Mouse (Mus musculus) hindbrain, embryonic 11.5 days (tissue): Measurements from ENCODE around the gene Igf1r. TPM values are rescaled to one million over a fixed set of nuclear protein-coding genes. Genes with fewer than 3 reads are reported as not detected.

Source experiments
- ATAC-seq: fragments of 200-750 bp; cut with Nextera tagmentation; 2 replicates; pipeline ENCODE4 v1.8.0; 2017; ENCODE audit warnings: mild to moderate bottlenecking, moderate TSS enrichment, moderate library complexity; ENCODE audit not compliant: low FRiP score
- DNase-seq: peaks from one replicate; pipeline ENCODE4 v3.0.0-alpha.2; 2015; ENCODE audit warnings: low spot score
- H3K27ac ChIP-seq: fragments of 300-500 bp; sonication (generic); 2 replicates; pipeline ENCODE4 v1.5.1; 2014; ENCODE audit warnings: mild to moderate bottlenecking, low read depth, low read length
- H3K27me3 ChIP-seq: fragments of 300-500 bp; sonication (generic); 2 replicates; pipeline ENCODE4 v1.6.1; 2014; ENCODE audit warnings: mild to moderate bottlenecking, low read length, moderate library complexity, mixed read lengths; ENCODE audit not compliant: control insufficient read depth, insufficient read depth
- H3K36me3 ChIP-seq: fragments of 300-500 bp; sonication (generic); 2 replicates; pipeline ENCODE4 v1.6.1; 2014; ENCODE audit warnings: mild to moderate bottlenecking, low read length, moderate library complexity, mixed read lengths; ENCODE audit not compliant: control insufficient read depth, insufficient read depth
- H3K4me1 ChIP-seq: fragments of 300-500 bp; sonication (generic); replicated peaks from 2 replicates; pipeline ENCODE4 v1.6.1; 2014; ENCODE audit warnings: low read length, mixed read lengths; ENCODE audit not compliant: control insufficient read depth, insufficient read depth
- H3K4me2 ChIP-seq: fragments of 300-500 bp; sonication (generic); replicated peaks from 2 replicates; pipeline ENCODE4 v1.6.1; 2014; ENCODE audit warnings: mild to moderate bottlenecking, low read depth, low read length
- H3K4me3 ChIP-seq: fragments of 300-500 bp; sonication (generic); 2 replicates; pipeline ENCODE4 v1.5.1; 2014; ENCODE audit warnings: low read depth, low read length
- H3K9ac ChIP-seq: fragments of 300-500 bp; sonication (generic); 2 replicates; pipeline ENCODE4 v1.6.1; 2014; ENCODE audit warnings: low read depth, low read length
- H3K9me3 ChIP-seq: fragments of 300-500 bp; sonication (generic); 2 replicates; pipeline ENCODE4 v1.6.1; 2016; ENCODE audit warnings: low read length; ENCODE audit not compliant: control insufficient read depth
- WGBS: fragments of 180-500 bp; shearing (Covaris S2); extraction: QIAGEN DNeasy Blood & Tissue Kit; methylation state at CpG from one replicate; pipeline ENCODE4 v1.1.7; 2014; 5-methylcytosine and 5-hydroxymethylcytosine counted together
- polyA plus RNA-seq: library from polyadenylated mRNA; unstranded; fragments of >200 nt; fragmentation: Nextera tagmentation; extraction: Ambion mirVana; gene quantifications from 2 replicates; pipeline ENCODE4 v1.2.1, GENCODE M21; 2014

The Igf1r gene
- polyA plus RNA-seq, 1 experiment from 2014 or later: 35.7 TPM

- no peak overlapping the region for H3K4me3 ChIP-seq
- DNase-seq: no peak
- no peak overlapping the region for H3K27ac ChIP-seq
- H3K27me3 ChIP-seq: no peaks in the 10 kb centered on the region
- ATAC-seq: no peak
- no peak overlapping the region for H3K9ac ChIP-seq
- WGBS: 94% methylated on average over 11 of the region's 11 CpGs
- H3K4me1 ChIP-seq: no peaks in the 10 kb centered on the region; the same call in 1 of the 2 replicates
- H3K9me3 ChIP-seq: no peaks in the 10 kb centered on the region
- no peak overlapping the region for H3K4me2 ChIP-seq
- no peaks in the 10 kb centered on the region for H3K36me3 ChIP-seq
Measured at GRCm38 (mm10) chr7:68074748-68075147, 122.1 kb downstream of the Igf1r start.

- no peak overlapping the region for H3K4me2 ChIP-seq
- WGBS: 90% methylated on average over 3 of the region's 3 CpGs
- ATAC-seq: no peak
Measured at GRCm38 (mm10) chr7:68075401-68075800, 122.8 kb downstream of the Igf1r start.

GRCm38 (mm10) chr7:68080122-68080845 is 127.7 kb downstream of the Igf1r start:
- Histone ChIP-seq H3K9me3 (no peaks in the 10 kb centered on the region), H3K27ac (no peak overlapping the region), H3K4me3 (no peak overlapping the region), H3K36me3 (no peaks in the 10 kb centered on the region), H3K9ac (no peak overlapping the region), H3K4me2 (no peak overlapping the region), H3K27me3 (no peaks in the 10 kb centered on the region), H3K4me1 (0 out of 2 replicates have a peak, but pooled peaks cover 4% of the 10 kb centered on the region)
- WGBS: 51% methylated on average over 11 of the region's 11 CpGs
- ATAC-seq: no peak
- DNase-seq: no peak

More at GRCm38 (mm10) chr7:68075401-68075800, 122.8 kb downstream of the Igf1r start:
- Histone ChIP-seq H3K36me3 (no peaks in the 10 kb centered on the region), H3K27ac (no peak overlapping the region), H3K9ac (no peak overlapping the region), H3K4me3 (no peak overlapping the region), H3K9me3 (no peaks in the 10 kb centered on the region), H3K27me3 (no peaks in the 10 kb centered on the region), H3K4me1 (no peaks in the 10 kb centered on the region; the same call in 1 of the 2 replicates)
- no peak for DNase-seq

GRCm38 (mm10) chr7:68085338-68085737 is 132.7 kb downstream of the Igf1r start:
- peak; percentile 83 for DNase-seq
- no peaks in the 10 kb centered on the region for H3K36me3 ChIP-seq
- no peaks in the 10 kb centered on the region for H3K27me3 ChIP-seq
- no peak overlapping the region for H3K9ac ChIP-seq
- ATAC-seq: peak; percentile 88
- no peaks in the 10 kb centered on the region for H3K9me3 ChIP-seq
- WGBS: under 1% methylated on average over 12 of the region's 12 CpGs
- no peak overlapping the region for H3K4me3 ChIP-seq
- peak overlapping the region; percentile 83 for H3K27ac ChIP-seq
- H3K4me1 ChIP-seq: 0 out of 2 replicates have a peak, but pooled peaks cover 9% of the 10 kb centered on the region
- H3K4me2 ChIP-seq: peak overlapping the region; percentile 18

DNA sequence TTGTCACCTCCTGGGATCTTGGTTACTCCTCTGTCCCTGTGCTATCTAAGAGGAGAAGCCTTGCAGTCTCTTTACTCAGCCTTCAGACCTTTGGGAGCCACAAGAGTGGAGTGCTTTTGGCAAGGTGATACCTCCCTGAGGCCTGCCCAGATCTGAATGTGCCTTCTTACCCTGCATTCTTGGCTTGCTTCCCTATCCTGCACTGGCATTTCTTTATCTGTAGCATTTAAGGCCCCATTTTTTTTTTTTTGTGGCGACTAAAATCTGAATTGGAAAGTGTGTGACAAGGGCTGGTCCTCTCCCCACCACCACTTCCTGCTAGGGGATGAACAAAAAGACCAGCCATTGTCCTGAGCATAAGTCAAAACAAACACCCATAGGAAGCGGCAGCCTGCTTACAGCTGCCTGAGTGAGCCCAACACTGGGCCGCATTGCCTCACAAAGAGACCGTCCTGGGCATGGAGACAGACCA is 133.3 kb downstream of the Igf1r start:
- Histone ChIP-seq H3K9ac (no peak overlapping the region), H3K27ac (peak overlapping the region; percentile 83), H3K4me2 (no peak overlapping the region), H3K4me3 (no peak overlapping the region), H3K9me3 (no peaks in the 10 kb centered on the region), H3K27me3 (no peaks in the 10 kb centered on the region), H3K36me3 (no peaks in the 10 kb centered on the region), H3K4me1 (0 out of 2 replicates have a peak, but pooled peaks cover 9% of the 10 kb centered on the region)
- 26% methylated on average over 4 of the region's 4 CpGs for WGBS
- DNase-seq (peak; percentile 43), ATAC-seq (peak; percentile 54)

GRCm38 (mm10) chr7:68087496-68087895 is 134.9 kb downstream of the Igf1r start:
- H3K4me1 ChIP-seq: 0 out of 2 replicates have a peak, but pooled peaks cover 9% of the 10 kb centered on the region
- WGBS: 62% methylated on average over 4 of the region's 4 CpGs
- H3K36me3 ChIP-seq: no peaks in the 10 kb centered on the region

GRCm38 (mm10) chr7:68088825-68089224 is 136.2 kb downstream of the Igf1r start:
- no peak overlapping the region for H3K9ac ChIP-seq

More at GRCm38 (mm10) chr7:68087496-68087895, 134.9 kb downstream of the Igf1r start:
- ATAC-seq (no peak), DNase-seq (no peak)
- Histone ChIP-seq H3K27ac (no peak overlapping the region), H3K27me3 (no peaks in the 10 kb centered on the region), H3K4me2 (no peak overlapping the region), H3K4me3 (no peak overlapping the region), H3K9me3 (no peaks in the 10 kb centered on the region), H3K9ac (no peak overlapping the region)

DNA sequence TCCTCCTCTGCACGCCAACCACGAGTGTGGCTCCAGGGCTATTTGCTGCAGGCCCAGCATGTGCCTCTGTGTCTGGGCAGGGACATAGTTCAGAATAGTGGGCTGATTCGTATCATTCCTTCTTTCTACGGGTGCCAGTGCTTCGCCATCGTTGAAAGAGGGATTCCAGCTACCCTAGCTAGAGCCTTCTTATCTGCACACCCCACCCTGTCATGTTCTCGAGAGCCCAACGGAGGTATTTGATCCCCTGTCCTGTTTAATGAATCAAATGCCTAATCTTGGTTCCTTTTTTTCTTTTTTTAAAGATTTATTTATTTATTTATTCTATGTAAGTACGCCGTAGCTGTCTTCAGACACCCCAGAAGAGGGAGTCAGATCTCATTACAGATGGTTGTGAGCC is 137.1 kb downstream of the Igf1r start:
- Histone ChIP-seq H3K9me3 (no peaks in the 10 kb centered on the region), H3K36me3 (no peaks in the 10 kb centered on the region), H3K27me3 (no peaks in the 10 kb centered on the region), H3K4me3 (no peak overlapping the region), H3K4me1 (0 out of 2 replicates have a peak, but pooled peaks cover 8% of the 10 kb centered on the region), H3K4me2 (no peak overlapping the region), H3K27ac (no peak overlapping the region), H3K9ac (no peak overlapping the region)
- WGBS: 97% methylated on average over 10 of the region's 10 CpGs
- no peak for DNase-seq
- ATAC-seq: no peak

More at GRCm38 (mm10) chr7:68088825-68089224, 136.2 kb downstream of the Igf1r start:
- no peaks in the 10 kb centered on the region for H3K9me3 ChIP-seq
- H3K4me2 ChIP-seq: no peak overlapping the region
- H3K27ac ChIP-seq: no peak overlapping the region
- H3K27me3 ChIP-seq: no peaks in the 10 kb centered on the region
- no peak for ATAC-seq
- DNase-seq: no peak
- 0 out of 2 replicates have a peak, but pooled peaks cover 8% of the 10 kb centered on the region for H3K4me1 ChIP-seq
- no peaks in the 10 kb centered on the region for H3K36me3 ChIP-seq
- WGBS: 90% methylated on average over 6 of the region's 6 CpGs
- no peak overlapping the region for H3K4me3 ChIP-seq

GRCm38 (mm10) chr7:68090576-68090975 is 137.9 kb downstream of the Igf1r start:
- DNase-seq: no peak
- H3K4me1 ChIP-seq: 0 out of 2 replicates have a peak, but pooled peaks cover 6% of the 10 kb centered on the region
- no peak overlapping the region for H3K27ac ChIP-seq
- WGBS: 91% methylated on average over 8 of the region's 8 CpGs
- H3K9ac ChIP-seq: no peak overlapping the region
- H3K27me3 ChIP-seq: no peaks in the 10 kb centered on the region
- no peak overlapping the region for H3K4me2 ChIP-seq
- H3K36me3 ChIP-seq: no peaks in the 10 kb centered on the region
- no peak overlapping the region for H3K4me3 ChIP-seq
- no peaks in the 10 kb centered on the region for H3K9me3 ChIP-seq
- no peak for ATAC-seq
